Mouse (Mus musculus): ENCODE results near the gene Rnf19b. TPM values are rescaled to one million over a fixed set of nuclear protein-coding genes. Genes with fewer than 3 reads are reported as not detected.
A peak's percentile ranks its signal among the peaks of the same experiment; 100 is the strongest.

Rnf19b gene
- total and polyA plus RNA-seq, 3 experiments: 75.3 to 104 (median 98.3) TPM

DNA sequence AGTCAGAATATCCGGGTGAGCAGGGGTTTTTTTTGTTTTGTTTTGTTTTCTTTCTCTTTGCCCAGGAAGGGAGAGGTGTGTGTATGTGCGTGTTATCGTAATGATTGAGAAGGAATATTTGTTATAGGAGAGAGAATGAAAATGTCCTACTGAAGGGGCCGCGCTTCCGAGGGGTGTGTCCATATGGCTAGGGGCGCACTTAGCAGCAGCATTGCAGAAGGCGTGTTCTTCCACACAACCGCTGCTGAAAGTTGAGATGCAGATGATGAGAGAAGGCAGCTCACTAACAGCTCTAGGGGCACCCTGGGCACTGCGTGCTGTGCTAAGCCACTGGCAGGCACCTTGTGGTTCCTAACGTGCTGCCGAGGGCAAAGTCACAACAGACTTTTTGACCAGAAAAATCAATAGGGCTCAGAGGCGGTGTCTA lies 1.1 kb downstream of the Rnf19b start:
- dilution Hi-C loops (cut with MboI; ENCODE audit: extremely low pct_ligation_motif_present, extremely low pct_unique_long_range_greater_than_20kb, low sequenced_read_pairs) (no loop called here), in situ Hi-C loops (cut with MboI; ENCODE audit: low pct_ligation_motif_present, low pct_unique_long_range_greater_than_20kb, low sequenced_read_pairs) (no loop called here)
- peak overlapping the region; percentile 99 for H3K4me2 ChIP-seq (ENCODE audit: insufficient read depth, low read depth, poor library complexity, severe bottlenecking)
- H3K4me1 ChIP-seq (ENCODE audit: control insufficient read depth in 1 of 2, insufficient read depth in 2 of 2): peaks cover 5 to 60% of the 10 kb centered on the region in 2 experiments; a peak in 3 of 4 replicates
- no peaks in the 10 kb centered on the region for H3K27me3 ChIP-seq (replicated peaks)
- no peak for DNase-seq (ENCODE audit: extremely low read depth)
- peak overlapping the region; percentile 38; the same call in 1 of the 2 replicates for H3K9ac ChIP-seq (ENCODE audit: insufficient read depth, low read depth)
- no peaks in the 10 kb centered on the region for H3K9me3 ChIP-seq (replicated peaks; ENCODE audit: low read length)
- no peak overlapping the region for H3K27ac ChIP-seq (ENCODE audit: insufficient read depth, low read depth)
- peaks cover 0 to 20% of the 10 kb centered on the region in 2 experiments for H3K36me3 ChIP-seq (replicated peaks in 1 of 2; ENCODE audit: control insufficient read depth in 1 of 2, insufficient read depth in 1 of 2, low read length in 1 of 2)
- H3K79me2 ChIP-seq (replicated peaks; ENCODE audit: control insufficient read depth, extremely low read depth, insufficient read depth, poor library complexity, severe bottlenecking): peaks cover 20% of the 10 kb centered on the region
- H3K4me3 ChIP-seq (replicated peaks in 1 of 3; ENCODE audit: low read depth in 2 of 3, low read length in 2 of 3, poor library complexity in 1 of 3): peak overlapping the region; percentile 86 to 99 (median 97)
- TF ChIP-seq ZMIZ1 (IDR thresholded peaks at IDR 0.05; ENCODE audit: low read depth, low read length) (no peak), SIN3A (IDR thresholded peaks at IDR 0.05; ENCODE audit: low read length) (0 out of 2 replicates have a peak, but pooled peaks have one; percentile 55), TCF12 (IDR thresholded peaks at IDR 0.05; ENCODE audit: low read depth, low read length) (0 out of 2 replicates have a peak, but pooled peaks have one; percentile 22), MXI1 (IDR thresholded peaks at IDR 0.05; ENCODE audit: low read depth, low read length) (peak; percentile 88)

DNA sequence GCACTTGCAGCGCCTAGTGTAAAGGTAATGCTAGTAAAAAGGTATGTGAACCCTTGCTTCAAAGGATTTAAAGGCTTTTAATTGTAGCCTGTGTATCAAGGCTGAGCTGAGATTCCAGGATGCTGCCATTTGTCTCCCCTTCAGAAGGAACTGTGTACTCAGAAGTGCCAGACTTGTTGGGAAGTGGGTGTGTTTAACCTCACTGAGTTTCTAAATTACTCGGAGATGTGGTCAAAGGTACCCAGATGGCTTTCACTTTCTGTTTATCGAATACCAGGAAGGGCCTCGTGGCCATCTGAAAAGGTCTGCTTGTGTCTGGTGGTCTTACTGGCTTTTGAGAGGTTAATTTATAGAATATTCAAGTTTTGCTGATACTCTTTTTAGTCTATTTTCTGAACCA lies 1.9 kb downstream of the Rnf19b start:
- peak; percentile 81 for DNase-seq (ENCODE audit: extremely low read depth)
- Histone ChIP-seq H3K27ac (ENCODE audit: insufficient read depth, low read depth) (no peak overlapping the region), H3K4me1 (ENCODE audit: control insufficient read depth in 1 of 2, insufficient read depth in 2 of 2) (peaks cover 5 to 52% of the 10 kb centered on the region in 2 experiments; a peak in 3 of 4 replicates), H3K27me3 (replicated peaks) (no peaks in the 10 kb centered on the region), H3K9me3 (replicated peaks; ENCODE audit: low read length) (no peaks in the 10 kb centered on the region), H3K9ac (ENCODE audit: insufficient read depth, low read depth) (peak overlapping the region; percentile 40; the same call in 1 of the 2 replicates), H3K79me2 (replicated peaks; ENCODE audit: control insufficient read depth, extremely low read depth, insufficient read depth, poor library complexity, severe bottlenecking) (peaks cover 20% of the 10 kb centered on the region), H3K36me3 (replicated peaks in 1 of 2; ENCODE audit: control insufficient read depth in 1 of 2, insufficient read depth in 1 of 2, low read length in 1 of 2) (peaks cover 0 to 15% of the 10 kb centered on the region in 2 experiments), H3K4me3 (replicated peaks in 1 of 3; ENCODE audit: low read depth in 2 of 3, low read length in 2 of 3, poor library complexity in 1 of 3) (peak overlapping the region; percentile 86 to 99 (median 97)), H3K4me2 (ENCODE audit: insufficient read depth, low read depth, poor library complexity, severe bottlenecking) (peak overlapping the region; percentile 99)
- in situ Hi-C loops (cut with MboI; ENCODE audit: low pct_ligation_motif_present, low pct_unique_long_range_greater_than_20kb, low sequenced_read_pairs): no loop called here
- dilution Hi-C loops (cut with MboI; ENCODE audit: extremely low pct_ligation_motif_present, extremely low pct_unique_long_range_greater_than_20kb, low sequenced_read_pairs): no loop called here
- TF ChIP-seq ZNF384 (IDR thresholded peaks at IDR 0.05; ENCODE audit: low read depth, low read length) (no peak), CTCF (conservative IDR thresholded peaks at IDR 0.05 in 1 of 2, IDR thresholded peaks at IDR 0.05 in 1 of 2; ENCODE audit: low read depth in 2 of 2, low read length in 2 of 2) (no peak), GABPA (IDR thresholded peaks at IDR 0.05; ENCODE audit: insufficient replicate concordance, low read depth, low read length) (no peak), BHLHE40 (IDR thresholded peaks at IDR 0.05; ENCODE audit: low read depth, low read length) (peak; percentile 83), USF2 (conservative IDR thresholded peaks at IDR 0.05; ENCODE audit: low read depth, low read length) (no peak), NRF1 (IDR thresholded peaks at IDR 0.05; ENCODE audit: low read depth, low read length) (0 out of 2 replicates have a peak, but pooled peaks have one; percentile 11), CHD1 (IDR thresholded peaks at IDR 0.05; ENCODE audit: low read depth, low read length) (0 out of 2 replicates have a peak, but pooled peaks have one; percentile 36), ETS1 (conservative IDR thresholded peaks at IDR 0.05; ENCODE audit: low read depth, low read length) (peak; percentile 98), MAFK (IDR thresholded peaks at IDR 0.05; ENCODE audit: insufficient replicate concordance, low read length) (peak; percentile 85), HCFC1 (IDR thresholded peaks at IDR 0.05; ENCODE audit: low read depth, low read length) (peak; percentile 54), KAT2A (IDR thresholded peaks at IDR 0.05; ENCODE audit: insufficient replicate concordance, low read length) (0 out of 2 replicates have a peak, but pooled peaks have one; percentile 59), NELFE (IDR thresholded peaks at IDR 0.05; ENCODE audit: low read depth, low read length) (peak; percentile 30; the same call in 1 of the 2 replicates), JUN (IDR thresholded peaks at IDR 0.05; ENCODE audit: insufficient read depth, low read depth, low read length) (peak; percentile 82), POLR2A (IDR thresholded peaks at IDR 0.05; ENCODE audit: low read depth, low read length) (no peak), RAD21 (IDR thresholded peaks at IDR 0.05; ENCODE audit: low read depth, low read length) (no peak; the same call in none of the 2 replicates), ZKSCAN1 (IDR thresholded peaks at IDR 0.05; ENCODE audit: borderline replicate concordance, low read depth, low read length) (no peak), USF1 (IDR thresholded peaks at IDR 0.05; ENCODE audit: low read depth, low read length) (no peak), ZC3H11A (IDR thresholded peaks at IDR 0.05; ENCODE audit: low read depth, low read length) (no peak), MAZ (IDR thresholded peaks at IDR 0.05; ENCODE audit: low read depth, low read length) (peak; percentile 75; the same call in 1 of the 2 replicates), ELF1 (IDR thresholded peaks at IDR 0.05; ENCODE audit: low read depth, low read length) (peak; percentile 80), MYC (IDR thresholded peaks at IDR 0.05; ENCODE audit: low read depth, low read length) (peak; percentile 70; the same call in 1 of the 2 replicates), E2F4 (IDR thresholded peaks at IDR 0.05; ENCODE audit: insufficient replicate concordance, low read depth, low read length) (0 out of 2 replicates have a peak, but pooled peaks have one; percentile 31), ZMIZ1 (IDR thresholded peaks at IDR 0.05; ENCODE audit: low read depth, low read length) (no peak), RCOR1 (conservative IDR thresholded peaks at IDR 0.05; ENCODE audit: low read depth, low read length) (peak; percentile 97), EP300 (IDR thresholded peaks at IDR 0.05; ENCODE audit: low read length) (peak; percentile 95), SIN3A (IDR thresholded peaks at IDR 0.05; ENCODE audit: low read length) (peak; percentile 99), CHD2 (IDR thresholded peaks at IDR 0.05; ENCODE audit: low read length) (peak; percentile 74; the same call in 1 of the 2 replicates), PAX5 (IDR thresholded peaks at IDR 0.05; ENCODE audit: low read length) (no peak), JUND (conservative IDR thresholded peaks at IDR 0.05; ENCODE audit: low read depth, low read length) (peak; percentile 95), MEF2A (IDR thresholded peaks at IDR 0.05; ENCODE audit: borderline replicate concordance, low read depth, low read length) (peak; percentile 83)

Measured in CH12.LX (cell line).